Mouse (Mus musculus) testis, adult 2 months (tissue): Measurements from ENCODE around the gene Atg4c. TPM values are rescaled to one million over a fixed set of nuclear protein-coding genes. Genes with fewer than 3 reads are reported as not detected.
A peak's percentile ranks its signal among the peaks of the same experiment; 100 is the strongest.

Experiments used
- H3K27ac ChIP-seq: fragments of 200-500 bp; 2 replicates; pipeline ENCODE4 v1.5.1; 2012; ENCODE audit warnings: low read depth, low read length; ENCODE audit not compliant: control insufficient read depth, insufficient read depth
- H3K27me3 ChIP-seq: fragments of 200-500 bp; 2 replicates; pipeline ENCODE4 v1.6.1; 2012; ENCODE audit warnings: mild to moderate bottlenecking, low read length, moderate library complexity; ENCODE audit not compliant: control insufficient read depth, insufficient read depth
- H3K36me3 ChIP-seq: fragments of 200-500 bp; 2 replicates; pipeline ENCODE4 v1.6.1; 2012; ENCODE audit warnings: mild to moderate bottlenecking, low read length; ENCODE audit not compliant: control insufficient read depth, insufficient read depth
- H3K4me1 ChIP-seq: fragments of 200-500 bp; 2 replicates; pipeline ENCODE4 v1.6.1; 2012; ENCODE audit warnings: low read length; ENCODE audit not compliant: control insufficient read depth, insufficient read depth
- H3K4me3 ChIP-seq: fragments of 200-500 bp; 2 replicates; pipeline ENCODE4 v1.5.1; 2012; ENCODE audit warnings: low read depth, mild to moderate bottlenecking, low read length, moderate library complexity, mixed read lengths; ENCODE audit not compliant: control insufficient read depth
- CTCF ChIP-seq: fragments of 200-500 bp; IDR thresholded peaks from 2 replicates; pipeline ENCODE4 v1.5.1; 2012; ENCODE audit warnings: low read depth, mild to moderate bottlenecking, inconsistent platforms, low read length, moderate library complexity; ENCODE audit not compliant: control insufficient read depth, insufficient read depth, insufficient replicate concordance
- POLR2A ChIP-seq: fragments of 200-500 bp; IDR thresholded peaks from 2 replicates; pipeline ENCODE4 v1.6.1; 2012; ENCODE audit warnings: low read depth, mild to moderate bottlenecking, inconsistent platforms, low read length, moderate library complexity; ENCODE audit not compliant: control insufficient read depth
- polyA plus RNA-seq: library from polyadenylated mRNA; depleted of rRNA; stranded (reverse); fragments of >200 nt; gene quantifications from 2 replicates; pipeline ENCODE4 v1.2.3, GENCODE M21; 2012; rRNA removed

The Atg4c gene
- 9.2 and 10.9 TPM in 2 replicates for polyA plus RNA-seq

DNA sequence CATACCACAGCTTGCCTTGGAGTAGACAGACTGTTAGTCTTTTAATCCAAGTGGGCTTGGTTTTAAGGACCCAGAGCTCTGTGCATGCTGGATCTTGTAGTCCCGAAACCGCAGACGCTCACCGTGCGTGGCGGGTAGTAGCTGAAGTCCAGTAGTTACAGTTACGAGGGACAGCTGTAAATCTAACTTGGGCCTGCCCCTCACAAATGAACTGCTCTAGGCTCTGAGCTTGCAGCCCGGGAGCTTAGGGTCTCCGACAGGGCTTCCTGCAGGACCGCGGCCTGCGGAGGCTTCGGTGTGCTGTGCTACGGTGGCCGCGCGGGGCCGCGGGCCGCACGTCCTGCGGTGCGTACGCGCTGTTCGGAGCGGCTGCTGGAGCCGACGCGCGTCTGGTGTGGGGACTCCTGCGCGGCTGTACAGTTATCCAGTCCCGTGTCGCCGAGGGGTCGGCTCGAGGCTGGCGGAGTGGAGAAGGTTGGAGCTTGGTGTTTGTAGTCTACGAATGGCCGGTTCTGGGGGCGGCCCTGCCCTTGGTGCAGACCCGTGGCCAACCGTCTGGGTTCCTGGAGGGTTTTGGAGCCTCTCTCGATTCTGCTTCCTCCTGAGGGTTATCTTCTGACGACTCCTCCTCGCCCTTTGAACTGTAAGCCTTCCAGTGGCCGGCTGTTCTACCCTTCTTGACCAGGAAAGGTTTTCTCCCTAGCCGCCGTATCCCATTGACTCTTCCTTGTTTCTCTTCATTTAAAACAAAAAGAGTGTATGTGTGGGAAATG lies at the start of gene Atg4c:
TSS of gene Atg4c (plus strand) at position 125 of the 773 bp plus-strand sequence.
- Histone ChIP-seq H3K27ac (peak within 1 kb of the TSS; percentile 84), H3K27me3 (no peaks in the 10 kb centered on the region), H3K36me3 (no peaks in the 10 kb centered on the region), H3K4me1 (no peaks in the 10 kb centered on the region), H3K4me3 (peak within 1 kb of the TSS; percentile 91)
- TF ChIP-seq CTCF (no peak), POLR2A (peak; percentile 81)

DNA sequence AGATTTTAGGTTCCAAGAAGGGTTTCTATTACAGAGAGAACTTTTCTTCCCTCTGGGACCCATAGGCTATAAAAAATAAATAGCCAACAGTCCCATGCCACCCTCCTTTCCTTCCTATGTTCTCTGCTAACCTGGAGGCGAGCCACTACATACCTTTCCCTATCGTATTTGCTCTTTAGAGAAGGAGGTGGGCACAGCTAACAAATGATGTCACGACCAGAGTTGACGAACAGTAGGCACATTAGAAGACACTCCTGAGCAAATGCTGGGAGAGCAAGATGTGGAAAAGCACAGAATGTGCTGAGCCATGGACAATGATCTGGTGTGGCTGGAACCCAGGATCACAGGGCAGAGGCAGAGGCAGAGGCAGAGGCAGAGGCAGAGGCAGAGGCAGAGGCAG lies 42.3 kb upstream of the Atg4c start:
- Histone ChIP-seq H3K36me3 (no peaks in the 10 kb centered on the region), H3K27me3 (no peaks in the 10 kb centered on the region), H3K4me1 (no peaks in the 10 kb centered on the region), H3K27ac (no peak overlapping the region), H3K4me3 (no peak overlapping the region)
- TF ChIP-seq CTCF (no peak), POLR2A (no peak)

- Histone ChIP-seq H3K27ac (no peak overlapping the region), H3K36me3 (no peaks in the 10 kb centered on the region), H3K4me1 (no peaks in the 10 kb centered on the region), H3K4me3 (no peak overlapping the region), H3K27me3 (no peaks in the 10 kb centered on the region)
- no peak for TF ChIP-seq CTCF
- no peak for TF ChIP-seq POLR2A
Measured at GRCm38 (mm10) chr4:99151885-99152558, 41.7 kb upstream of the Atg4c start.

- Histone ChIP-seq H3K27ac (no peak overlapping the region), H3K4me1 (peaks cover 5% of the 10 kb centered on the region; the same call in 1 of the 2 replicates), H3K36me3 (no peaks in the 10 kb centered on the region), H3K27me3 (no peaks in the 10 kb centered on the region), H3K4me3 (no peak overlapping the region)
- TF ChIP-seq POLR2A (no peak), CTCF (no peak)
Measured at GRCm38 (mm10) chr4:99156641-99157307, 37.0 kb upstream of the Atg4c start.

- Histone ChIP-seq H3K4me1 (peaks cover 5% of the 10 kb centered on the region; the same call in 1 of the 2 replicates), H3K27me3 (no peaks in the 10 kb centered on the region), H3K27ac (no peak overlapping the region), H3K36me3 (no peaks in the 10 kb centered on the region), H3K4me3 (no peak overlapping the region)
- no peak for TF ChIP-seq POLR2A
- no peak for TF ChIP-seq CTCF
Measured at GRCm38 (mm10) chr4:99158495-99158894, 35.2 kb upstream of the Atg4c start.

- Histone ChIP-seq H3K4me1 (peaks cover 5% of the 10 kb centered on the region; the same call in 1 of the 2 replicates), H3K27me3 (no peaks in the 10 kb centered on the region), H3K27ac (0 out of 2 replicates have a peak overlapping the region, but pooled peaks have one; percentile 21), H3K36me3 (no peaks in the 10 kb centered on the region), H3K4me3 (no peak overlapping the region)
- TF ChIP-seq POLR2A (no peak), CTCF (no peak)
Measured at GRCm38 (mm10) chr4:99160414-99160813, 33.3 kb upstream of the Atg4c start.

DNA sequence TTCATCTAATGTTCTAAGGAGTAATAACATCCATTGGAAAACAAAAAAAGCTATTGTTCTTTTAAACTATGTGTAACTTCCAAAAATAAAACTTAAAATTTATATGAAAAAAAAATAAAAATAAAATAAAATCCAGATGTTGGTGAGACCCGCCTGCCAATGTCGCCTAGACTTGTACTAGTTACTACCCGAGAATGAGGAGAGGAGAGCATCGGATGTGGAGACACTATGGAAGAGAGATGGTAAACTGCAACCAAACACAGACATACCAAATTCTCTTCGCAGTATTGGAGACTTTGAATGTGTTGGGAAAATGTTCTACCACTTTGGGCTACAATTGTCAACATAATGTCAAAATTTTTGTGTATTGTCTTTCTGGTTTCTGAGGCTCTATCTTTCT lies 32.8 kb upstream of the Atg4c start:
- no peak overlapping the region for H3K27ac ChIP-seq
- H3K27me3 ChIP-seq: no peaks in the 10 kb centered on the region
- H3K4me1 ChIP-seq: peaks cover 5% of the 10 kb centered on the region; the same call in 1 of the 2 replicates
- no peak overlapping the region for H3K4me3 ChIP-seq
- H3K36me3 ChIP-seq: no peaks in the 10 kb centered on the region
- TF ChIP-seq POLR2A: no peak
- TF ChIP-seq CTCF: no peak
